ENCODE assay signal across 11 mouse cellular contexts in genomic region chr16:66650348-66651012, GRCm38 (mm10).
A peak's percentile ranks its signal among the peaks of the same experiment; 100 is the strongest.
DNase-seq lines count a peak whose midpoint lies in the region; ATAC-seq and TF ChIP-seq lines count a peak whose summit lies in the region.
"Had no signal": no experiment of that assay in that cellular context is flagged by ENCODE, and none has a peak within 500 bp of the region (broad histone marks: within the 10 kb centered on the region; RNA-seq: fewer than 3 reads in every experiment).

No protein-coding gene starts in this region.

- no peak for TF ChIP-seq CTCF in midbrain, postnatal 0 days (IDR thresholded peaks at IDR 0.05)
- no peak for TF ChIP-seq CTCF in intestine, postnatal 0 days (IDR thresholded peaks at IDR 0.05; ENCODE audit: low read depth)

- peak; percentile 75; the same call in 1 of the 2 replicates for ATAC-seq in midbrain, postnatal 0 days (ENCODE audit: low FRiP score)
- no peak for ATAC-seq in midbrain, embryonic 11.5 days (ENCODE audit: low FRiP score)
- ATAC-seq in intestine, postnatal 0 days = no peak
- ATAC-seq: lung, postnatal 0 days had no signal

- WGBS in midbrain, postnatal 0 days = 80% methylated on average over 11 of the region's 11 CpGs
- WGBS in midbrain, embryonic 11.5 days = 87% methylated on average over 11 of the region's 11 CpGs
- WGBS in intestine, postnatal 0 days = 91% methylated on average over 11 of the region's 11 CpGs

- no peak overlapping the region for H3K4me3 ChIP-seq in midbrain, postnatal 0 days (ENCODE audit: low read depth, low read length)
- no peak overlapping the region for H3K4me3 ChIP-seq in midbrain, embryonic 11.5 days (ENCODE audit: low read depth, low read length)
- no peak overlapping the region for H3K4me3 ChIP-seq in intestine, postnatal 0 days (ENCODE audit: low read depth, low read length)
- H3K4me3 ChIP-seq: embryonic facial prominence, embryonic 15.5 days; stomach, embryonic 15.5 days had no signal

- intact Hi-C loops in heart, postnatal 36 days (cut with DNase I) = no loop called here

- H3K9me3 ChIP-seq in midbrain, postnatal 0 days (ENCODE audit: low read length) = no peaks in the 10 kb centered on the region
- H3K9me3 ChIP-seq in midbrain, embryonic 11.5 days (ENCODE audit: control insufficient read depth, low read length) = no peaks in the 10 kb centered on the region
- H3K9me3 ChIP-seq in intestine, postnatal 0 days (ENCODE audit: control insufficient read depth) = no peaks in the 10 kb centered on the region
- H3K9me3 ChIP-seq: stomach, embryonic 15.5 days had no signal

- DNase-seq in midbrain, postnatal 0 days (ENCODE audit: low spot score) = peak; percentile 81
- no peak for DNase-seq in midbrain, embryonic 11.5 days (ENCODE audit: low spot score, missing footprints)
- peak; percentile 64 to 76 for DNase-seq in cerebellum, postnatal 36 days
- DNase-seq in layer of hippocampus, postnatal 36 days = peak; percentile 48 to 53
- DNase-seq in adrenal gland, adult 2 months = no peak
- no peak for DNase-seq in heart, postnatal 36 days
- DNase-seq: gastrocnemius, postnatal 10 days had no signal

- no peaks in the 10 kb centered on the region for H3K36me3 ChIP-seq in midbrain, postnatal 0 days (ENCODE audit: insufficient read depth, low read length)
- no peaks in the 10 kb centered on the region for H3K36me3 ChIP-seq in midbrain, embryonic 11.5 days (ENCODE audit: control insufficient read depth, insufficient read depth, low read length)
- no peaks in the 10 kb centered on the region for H3K36me3 ChIP-seq in intestine, postnatal 0 days (ENCODE audit: control insufficient read depth, insufficient read depth)
- H3K36me3 ChIP-seq: embryonic facial prominence, embryonic 15.5 days; stomach, embryonic 15.5 days had no signal

- no peaks in the 10 kb centered on the region for H3K4me1 ChIP-seq in midbrain, postnatal 0 days (ENCODE audit: insufficient read depth, low read length)
- H3K4me1 ChIP-seq in midbrain, embryonic 11.5 days (ENCODE audit: control insufficient read depth, insufficient read depth, low read length) = no peaks in the 10 kb centered on the region
- no peaks in the 10 kb centered on the region for H3K4me1 ChIP-seq in intestine, postnatal 0 days (replicated peaks; ENCODE audit: control insufficient read depth, insufficient read depth, low read length)
- H3K4me1 ChIP-seq: embryonic facial prominence, embryonic 15.5 days; stomach, embryonic 15.5 days had no signal

- H3K27ac ChIP-seq in midbrain, postnatal 0 days (ENCODE audit: low read depth, low read length) = no peak overlapping the region
- no peak overlapping the region for H3K27ac ChIP-seq in midbrain, embryonic 11.5 days (ENCODE audit: low read depth, low read length)
- no peak overlapping the region for H3K27ac ChIP-seq in intestine, postnatal 0 days (ENCODE audit: low read depth, low read length)
- H3K27ac ChIP-seq: embryonic facial prominence, embryonic 15.5 days; stomach, embryonic 15.5 days had no signal

- H3K27me3 ChIP-seq in midbrain, postnatal 0 days (ENCODE audit: insufficient read depth, low read length) = no peaks in the 10 kb centered on the region
- no peaks in the 10 kb centered on the region for H3K27me3 ChIP-seq in midbrain, embryonic 11.5 days (ENCODE audit: control insufficient read depth, insufficient read depth, low read length)
- no peaks in the 10 kb centered on the region for H3K27me3 ChIP-seq in intestine, postnatal 0 days (replicated peaks; ENCODE audit: control insufficient read depth, insufficient read depth, low read length)
- H3K27me3 ChIP-seq: embryonic facial prominence, embryonic 15.5 days; stomach, embryonic 15.5 days had no signal

- no peak overlapping the region for H3K4me2 ChIP-seq in midbrain, postnatal 0 days (ENCODE audit: low read depth, low read length, poor library complexity, severe bottlenecking)
- H3K4me2 ChIP-seq in midbrain, embryonic 11.5 days = no peak overlapping the region
- no peak overlapping the region for H3K4me2 ChIP-seq in intestine, postnatal 0 days (replicated peaks; ENCODE audit: low read depth)
- H3K4me2 ChIP-seq: embryonic facial prominence, embryonic 15.5 days; stomach, embryonic 15.5 days had no signal

- no peak overlapping the region for H3K9ac ChIP-seq in midbrain, postnatal 0 days (replicated peaks; ENCODE audit: low read length, poor library complexity, severe bottlenecking)
- H3K9ac ChIP-seq in midbrain, embryonic 11.5 days (ENCODE audit: low read length) = no peak overlapping the region
- H3K9ac ChIP-seq in intestine, postnatal 0 days (ENCODE audit: low read depth, low read length) = no peak overlapping the region
- H3K9ac ChIP-seq: embryonic facial prominence, embryonic 15.5 days; stomach, embryonic 15.5 days had no signal

Comparison
In these comparisons a context has a peak if more than half of its experiments do, and no peak if none do; other contexts are left out.
1. DNase-seq: peak in midbrain, postnatal 0 days (single experiment), cerebellum, postnatal 36 days (2 of 2) and layer of hippocampus, postnatal 36 days (2 of 2); none in midbrain, embryonic 11.5 days (single experiment), adrenal gland, adult 2 months (single experiment) and heart, postnatal 36 days (0 of 2).